Mouse (Mus musculus) gonadal fat pad, adult 2 months (tissue): ENCODE results near the gene Isca2. TPM values are rescaled to one million over a fixed set of nuclear protein-coding genes. Genes with fewer than 3 reads are reported as not detected.

Experiments used
- DNase-seq: peaks from one replicate; pipeline ENCODE4 v3.0.0-alpha.2; 2012; ENCODE audit warnings: low read depth
- polyA plus RNA-seq: library from polyadenylated mRNA; depleted of rRNA; stranded (reverse); fragments of >200 nt; gene quantifications from 2 replicates; pipeline ENCODE4 v1.2.3, GENCODE M21; 2012; rRNA removed

The Isca2 gene
- 82.4 and 118 TPM in 2 replicates for polyA plus RNA-seq

DNA sequence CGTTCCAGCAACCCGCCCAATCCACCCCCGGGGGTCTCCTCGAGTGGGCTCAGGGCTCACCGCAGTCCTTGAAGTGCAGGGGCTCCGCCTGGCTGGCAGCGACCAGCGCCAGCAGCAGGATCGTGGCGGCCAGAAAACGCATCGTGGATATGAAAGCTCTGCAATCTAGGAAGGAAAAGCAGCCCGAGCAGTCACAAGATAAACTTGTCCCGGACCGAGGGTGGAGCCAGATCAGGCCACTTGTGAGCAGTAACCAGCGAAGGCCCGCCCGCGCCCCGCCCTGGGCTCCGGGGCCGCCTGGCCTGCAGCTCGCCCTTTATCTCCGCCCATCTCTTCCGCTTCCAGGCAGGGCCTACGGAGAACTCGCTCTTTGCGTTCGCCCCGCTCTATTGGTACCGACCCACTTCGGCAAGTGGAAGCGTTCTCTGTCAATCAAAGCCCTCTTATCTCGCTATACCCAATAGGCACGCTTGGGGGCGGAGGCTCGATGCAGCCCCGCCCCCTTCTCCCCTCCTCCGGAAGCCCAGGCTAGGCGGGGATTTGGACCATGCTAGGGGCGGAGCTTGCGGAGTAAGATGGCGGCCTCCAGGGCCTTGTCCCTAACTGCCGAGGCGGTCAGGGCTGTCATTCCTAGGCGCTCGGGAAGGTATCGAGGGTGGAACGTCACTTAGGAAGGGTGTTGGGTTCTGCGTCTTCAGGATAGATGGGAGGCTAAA lies at the start of gene Isca2, which contains the start of gene Npc2:
Isca2 (plus strand) TSS at position 526 of the 716 bp plus-strand sequence.
Npc2 (minus strand) TSS at position 427 of the 716 bp plus-strand sequence.
- DNase-seq: peak; percentile 95

DNA sequence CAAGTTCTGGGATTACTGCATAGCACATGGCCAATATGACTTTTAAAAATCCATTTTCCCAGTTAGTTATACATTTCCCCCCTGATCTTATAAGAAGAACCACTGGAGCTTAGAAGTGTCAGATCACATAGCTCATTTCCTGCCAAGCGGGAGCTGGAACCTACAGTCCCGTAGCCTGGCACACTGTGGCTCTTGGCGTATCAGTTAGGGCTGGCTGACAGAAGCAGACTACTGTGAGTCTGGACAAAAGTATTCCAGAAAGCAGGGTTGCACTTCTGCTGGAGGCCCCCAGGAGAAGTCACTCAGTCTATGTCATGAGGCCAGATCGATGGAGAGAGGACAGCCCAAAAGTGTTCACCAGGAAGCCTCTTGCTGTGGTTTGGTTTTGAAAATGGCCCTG lies 46.7 kb upstream of the Isca2 start:
- no peak for DNase-seq

DNA sequence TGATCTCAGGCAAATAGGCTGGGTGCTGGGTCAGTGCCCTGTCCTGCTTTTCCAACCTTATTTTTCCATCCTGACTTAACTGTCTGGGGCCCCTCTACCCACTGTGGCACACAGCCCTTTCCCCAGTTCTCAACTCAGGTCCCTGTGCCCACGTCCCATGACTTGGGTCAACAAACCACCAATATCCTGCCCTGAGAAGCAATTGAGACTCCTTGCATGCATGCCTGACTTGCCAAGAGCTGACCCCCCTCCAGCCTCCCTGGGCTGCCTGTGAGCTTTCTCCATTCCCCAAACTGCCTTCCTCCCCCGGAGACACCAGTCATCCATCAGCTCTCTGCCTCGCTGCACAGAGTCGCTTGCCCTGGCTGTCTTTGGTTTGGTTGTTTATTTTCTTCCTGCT lies 46.1 kb upstream of the Isca2 start:
- DNase-seq: no peak

DNA sequence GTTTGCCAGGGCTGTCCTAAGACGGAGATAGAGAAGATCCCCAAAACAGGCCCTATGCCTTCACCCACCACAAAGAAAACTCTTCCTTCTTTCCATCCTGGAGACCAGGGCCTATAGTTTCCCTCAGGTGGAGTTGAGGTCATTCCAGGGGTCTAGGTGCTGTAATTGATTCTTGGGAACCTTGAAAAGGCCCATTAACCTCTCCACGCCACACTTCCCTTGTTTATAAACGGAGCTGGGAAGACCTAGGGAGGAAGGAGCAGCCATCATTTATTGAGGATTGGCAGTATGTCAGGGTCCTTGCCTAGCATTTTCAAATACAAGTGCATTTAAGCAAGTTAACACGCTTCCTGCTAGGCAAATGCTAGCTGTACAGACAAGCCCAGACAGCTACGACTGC lies 45.6 kb upstream of the Isca2 start:
- DNase-seq: no peak

DNA sequence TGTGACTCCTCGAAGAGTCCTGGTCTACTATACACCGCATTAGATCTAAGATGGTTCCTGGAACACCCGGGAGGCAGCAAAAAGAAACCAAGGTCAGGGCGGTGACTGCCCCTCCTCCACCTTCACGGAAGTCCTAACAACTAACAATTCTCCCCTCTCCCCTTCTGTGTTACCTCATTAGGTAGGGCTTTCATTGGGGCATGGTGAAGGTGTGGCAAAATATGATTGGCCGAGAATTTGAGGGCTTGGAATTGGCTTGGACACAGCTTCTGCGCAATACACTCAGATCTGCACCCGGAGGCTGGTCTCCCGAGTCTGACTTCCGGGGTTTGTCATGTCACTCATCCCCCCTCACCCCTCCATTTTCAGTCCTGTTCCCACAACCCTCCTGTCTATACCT lies 44.6 kb upstream of the Isca2 start:
- no peak for DNase-seq

DNA sequence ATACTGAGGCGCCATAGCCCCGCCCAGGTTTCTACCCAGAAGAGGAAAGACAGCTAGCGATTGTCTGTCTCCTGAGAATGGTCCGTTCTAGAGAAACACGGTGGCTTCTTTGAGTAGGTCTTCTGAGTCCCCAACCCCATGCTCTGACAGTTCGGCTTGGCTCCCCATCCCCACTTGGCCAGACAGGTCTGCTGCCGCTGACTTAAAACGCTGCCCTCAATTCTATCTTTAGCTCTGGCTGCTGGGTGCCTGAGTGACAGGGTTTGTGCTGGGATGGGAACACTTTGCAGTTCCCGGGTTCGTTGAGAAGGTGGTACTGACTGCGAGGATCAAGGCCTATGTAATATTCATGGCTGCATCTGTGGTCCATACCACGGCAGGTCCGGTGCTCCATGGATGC lies 39.7 kb upstream of the Isca2 start:
- no peak for DNase-seq

DNA sequence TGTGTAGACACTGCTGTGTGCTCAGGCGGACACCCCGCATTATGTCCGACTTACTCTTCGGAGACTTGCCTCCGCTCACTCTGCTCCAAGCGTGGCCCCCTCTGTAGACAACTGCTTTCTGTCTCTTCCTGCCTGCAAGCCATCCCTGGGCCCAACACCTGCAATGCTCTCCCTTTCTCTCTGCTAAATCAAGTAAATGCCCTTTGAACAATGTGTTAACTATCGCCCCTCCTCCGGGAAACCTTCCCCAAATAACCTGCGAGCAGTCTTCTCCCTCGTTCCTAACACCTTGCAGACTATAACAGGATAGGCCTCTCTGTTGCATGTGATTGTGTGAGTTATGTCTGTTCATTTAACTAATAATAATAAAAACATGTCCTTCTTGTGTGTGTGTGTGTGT lies 29.6 kb upstream of the Isca2 start:
- no peak for DNase-seq

DNA sequence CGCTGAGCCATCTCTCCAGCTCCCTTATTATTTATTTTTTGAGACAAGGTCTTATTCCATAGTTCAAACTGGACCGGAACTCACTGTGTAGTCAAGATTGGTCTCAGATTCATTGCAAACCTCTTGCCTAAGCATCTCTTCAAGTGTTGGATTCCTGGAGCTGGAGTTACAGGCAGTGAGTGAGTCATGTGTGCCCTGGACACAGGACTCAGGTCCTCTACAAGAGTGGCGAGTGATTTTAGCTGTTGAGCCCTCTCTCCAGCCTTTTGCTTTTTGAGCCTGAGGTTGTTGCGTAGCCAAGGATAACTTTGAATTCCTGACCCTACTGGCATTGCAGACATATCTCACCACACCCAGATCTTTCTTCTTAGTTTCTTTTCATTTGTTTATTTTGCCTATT lies 27.4 kb upstream of the Isca2 start:
- DNase-seq: no peak

DNA sequence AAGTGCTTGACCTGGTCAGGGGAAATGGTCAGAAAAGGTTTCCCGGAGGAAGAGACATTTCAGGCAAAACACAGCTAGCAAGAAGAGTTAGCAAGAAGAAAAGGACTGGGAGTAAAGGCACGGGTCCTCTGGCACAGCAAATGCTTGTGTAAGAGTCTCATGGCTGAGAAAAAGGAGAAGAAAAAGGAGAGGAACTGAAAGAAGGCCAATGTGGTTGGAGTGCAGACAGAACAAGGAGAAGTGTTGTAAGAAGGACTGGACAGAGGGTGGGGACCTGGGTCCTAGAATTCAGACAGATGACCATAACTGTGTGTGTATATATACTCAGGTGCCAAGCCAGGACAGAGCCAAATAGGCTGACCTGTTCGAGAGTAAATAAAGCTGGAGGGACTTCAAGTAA lies 24.9 kb upstream of the Isca2 start:
- no peak for DNase-seq

DNA sequence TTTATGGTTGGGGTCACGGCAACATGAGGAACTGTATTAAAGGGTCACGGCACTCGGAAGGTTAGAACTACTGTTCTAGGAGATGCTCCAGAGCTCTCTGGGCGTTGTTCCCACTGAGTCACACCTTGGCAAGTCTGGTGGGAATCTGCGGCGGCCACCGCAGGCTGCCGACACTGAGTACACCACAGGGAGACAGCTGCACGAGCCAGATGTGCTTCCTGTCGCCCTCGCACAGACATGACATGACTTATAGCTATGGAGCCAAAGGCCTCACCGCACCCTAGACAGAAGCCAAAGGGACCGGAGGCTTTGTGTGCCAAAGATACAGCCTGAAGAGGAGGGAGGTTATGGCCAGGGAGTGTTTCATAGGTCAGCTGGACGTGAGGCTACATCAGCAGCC lies 22.4 kb upstream of the Isca2 start:
- no peak for DNase-seq

DNA sequence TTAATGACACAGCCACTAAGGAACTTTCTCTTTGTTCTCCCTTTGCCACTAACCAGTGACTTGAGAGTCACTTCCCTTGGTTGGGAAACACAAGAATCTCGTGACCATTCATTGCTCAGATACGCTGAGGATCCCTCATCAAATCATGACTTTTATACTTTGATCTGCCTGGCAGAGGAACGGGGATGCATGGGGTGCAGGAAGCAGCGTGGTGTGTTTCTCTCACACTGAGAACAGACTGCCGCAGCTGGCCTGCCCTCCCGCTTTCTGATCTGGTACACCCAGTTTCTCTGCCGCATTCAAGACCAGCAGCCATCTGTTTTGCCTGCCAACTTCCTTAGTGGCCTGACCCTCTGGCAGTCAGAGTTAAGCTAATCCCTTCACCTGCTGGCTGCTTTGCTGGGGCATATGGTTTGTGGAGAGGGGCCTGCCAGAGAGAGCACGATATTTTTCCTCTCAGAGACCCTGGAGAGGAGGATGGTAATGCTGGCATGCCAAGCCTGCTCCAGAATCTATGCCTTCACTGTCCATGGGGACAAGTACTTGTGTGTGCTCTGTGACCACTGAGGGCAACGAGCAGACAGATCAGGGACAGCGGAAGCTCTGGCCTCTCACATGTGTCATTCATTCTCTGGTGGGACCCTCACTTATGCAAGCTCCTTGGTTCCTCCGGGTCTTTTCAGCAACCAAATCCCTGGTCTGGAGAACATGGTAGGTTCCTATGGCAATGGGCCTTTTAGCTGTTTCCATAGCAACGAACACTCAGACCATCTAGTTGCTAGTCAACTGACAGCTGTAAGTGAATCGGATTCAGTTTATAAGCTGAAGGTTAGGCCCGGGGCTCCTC lies 20.7 kb upstream of the Isca2 start:
- DNase-seq: no peak

DNA sequence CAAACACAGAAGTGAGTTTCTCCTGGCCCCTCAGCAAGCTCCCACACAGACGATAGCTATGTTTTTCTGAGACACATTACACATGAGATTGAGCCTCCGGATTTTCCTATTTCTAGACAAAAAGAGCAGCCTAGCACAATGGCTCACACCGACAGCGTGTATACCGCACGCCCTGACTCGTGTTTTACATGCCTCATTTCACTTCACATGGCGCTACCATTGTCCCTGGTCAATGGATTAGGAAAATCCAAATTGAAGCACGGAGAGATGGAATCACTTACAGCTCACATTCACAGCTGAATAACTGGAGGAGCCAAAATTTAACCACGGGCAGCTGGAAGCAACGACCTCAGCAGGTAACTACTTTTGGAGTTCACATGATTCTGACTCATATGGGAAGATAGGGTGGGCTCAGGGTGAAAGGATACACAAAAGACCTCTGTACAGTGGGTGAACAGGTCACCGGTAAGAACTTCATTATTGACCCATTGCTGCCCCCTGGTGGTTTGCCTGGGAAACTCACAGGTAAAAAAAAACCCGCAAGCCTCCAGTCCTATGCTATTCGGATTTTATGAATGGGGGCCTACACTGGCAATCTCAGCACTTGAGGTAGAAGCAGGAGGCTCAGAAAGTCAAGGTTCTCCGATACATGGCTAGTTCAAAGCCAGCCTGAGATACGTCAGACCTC lies 17.9 kb upstream of the Isca2 start:
- DNase-seq: no peak

DNA sequence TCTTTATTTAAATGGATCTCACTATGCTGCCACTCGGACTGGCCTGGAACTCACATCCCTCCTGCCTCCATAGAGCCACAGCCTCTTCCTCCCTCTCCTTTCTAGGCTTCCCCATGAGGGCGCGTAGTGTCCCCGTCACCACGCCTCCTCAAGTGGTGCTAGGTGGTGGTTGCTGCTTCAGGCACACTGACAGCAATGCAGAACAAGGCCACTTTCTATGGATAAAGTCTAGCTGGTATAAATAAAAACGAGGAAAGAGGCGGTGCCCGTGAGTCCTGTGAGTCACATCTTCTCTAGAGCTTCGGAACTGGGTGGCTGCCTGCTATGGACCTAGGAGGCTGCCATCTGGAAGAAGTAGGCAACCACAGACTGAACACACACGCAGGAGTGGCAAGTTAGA lies 17.0 kb upstream of the Isca2 start:
- DNase-seq: no peak

DNA sequence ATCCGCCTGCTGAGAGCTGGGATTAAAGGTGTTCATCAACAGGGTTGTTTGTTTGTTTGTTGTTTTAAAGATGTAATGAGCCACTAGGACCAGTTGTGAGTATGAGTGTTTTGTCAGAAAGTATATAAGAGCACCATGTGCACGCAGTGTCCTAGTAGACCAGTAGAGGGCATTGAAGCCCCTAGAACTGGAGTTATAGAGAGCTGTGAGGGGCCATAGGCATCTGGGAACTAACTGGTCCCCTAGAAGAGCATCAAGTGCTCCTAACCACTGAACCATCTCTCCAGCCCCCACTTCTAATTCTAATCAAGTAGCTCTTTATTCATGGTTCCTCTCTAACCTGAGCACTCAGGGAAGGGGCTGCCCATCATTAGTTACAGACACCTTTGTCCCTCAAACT lies 14.0 kb upstream of the Isca2 start:
- DNase-seq: no peak

DNA sequence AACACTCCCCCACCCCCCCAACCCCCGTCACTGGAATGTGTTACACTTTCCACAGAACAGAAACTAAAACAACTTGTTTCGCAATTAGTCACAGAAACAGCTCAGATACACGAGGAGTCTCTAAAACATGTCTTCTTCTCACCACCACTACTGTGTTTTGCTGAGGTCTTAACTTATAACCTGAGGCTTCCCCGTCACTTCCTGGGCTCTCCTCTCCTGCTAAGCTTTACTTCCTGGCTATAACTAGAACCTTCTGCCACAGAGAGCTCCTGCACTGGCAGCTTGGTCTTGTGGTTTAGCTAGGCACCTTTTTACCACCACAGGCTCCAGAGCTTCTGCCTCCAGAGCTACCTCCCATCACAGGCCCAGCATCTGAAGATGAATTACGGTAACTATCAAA lies 10.5 kb upstream of the Isca2 start:
- no peak for DNase-seq

DNA sequence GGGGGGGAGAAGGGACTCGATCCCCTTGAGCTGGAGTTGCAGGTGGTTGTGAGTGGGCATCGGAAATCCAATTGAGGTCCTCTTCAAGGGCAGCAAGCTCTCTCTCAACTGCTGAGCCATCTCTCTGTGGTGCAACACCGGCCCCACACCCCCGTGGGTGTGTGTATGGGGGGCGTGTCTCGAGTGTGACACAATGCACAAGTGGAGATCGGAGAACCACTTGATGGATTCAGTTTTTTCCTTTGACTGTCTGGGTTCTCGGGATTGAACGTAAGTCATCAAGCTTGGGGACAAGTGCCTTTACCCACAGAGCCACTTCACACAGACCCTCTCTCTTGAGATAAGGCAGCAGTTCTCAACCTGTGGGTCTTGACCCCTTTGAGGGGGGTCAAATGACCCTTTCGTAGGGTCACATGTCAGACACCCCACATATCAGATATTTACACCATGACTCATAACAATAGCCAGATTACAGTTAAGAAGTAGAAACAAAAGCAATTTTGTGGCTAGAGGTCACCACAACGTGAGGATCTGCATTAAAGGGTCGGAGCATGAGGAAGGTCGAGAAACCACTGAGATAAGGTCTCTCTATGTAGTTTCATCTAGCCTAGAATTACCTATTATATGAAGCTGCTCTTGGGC lies 9.4 kb upstream of the Isca2 start:
- no peak for DNase-seq

DNA sequence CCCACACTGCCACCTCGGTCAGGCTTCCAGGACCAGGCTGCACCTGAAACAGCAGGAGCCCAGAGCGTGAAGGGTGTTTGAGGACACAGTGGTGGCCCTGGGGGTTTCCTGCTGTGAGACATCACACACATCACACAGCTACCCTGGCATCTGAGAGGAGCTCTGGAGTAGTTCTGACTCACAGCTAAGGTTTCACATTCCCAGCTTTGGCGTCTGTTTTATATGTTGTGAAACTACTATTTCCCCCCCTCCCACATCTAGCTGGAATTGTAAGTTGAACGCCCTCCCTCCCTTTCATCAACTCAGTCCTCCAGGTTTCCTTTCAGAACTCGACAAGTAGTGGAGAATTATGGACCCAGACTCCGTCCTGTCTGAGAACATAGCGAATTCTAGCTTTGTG lies 8.3 kb upstream of the Isca2 start:
- no peak for DNase-seq

DNA sequence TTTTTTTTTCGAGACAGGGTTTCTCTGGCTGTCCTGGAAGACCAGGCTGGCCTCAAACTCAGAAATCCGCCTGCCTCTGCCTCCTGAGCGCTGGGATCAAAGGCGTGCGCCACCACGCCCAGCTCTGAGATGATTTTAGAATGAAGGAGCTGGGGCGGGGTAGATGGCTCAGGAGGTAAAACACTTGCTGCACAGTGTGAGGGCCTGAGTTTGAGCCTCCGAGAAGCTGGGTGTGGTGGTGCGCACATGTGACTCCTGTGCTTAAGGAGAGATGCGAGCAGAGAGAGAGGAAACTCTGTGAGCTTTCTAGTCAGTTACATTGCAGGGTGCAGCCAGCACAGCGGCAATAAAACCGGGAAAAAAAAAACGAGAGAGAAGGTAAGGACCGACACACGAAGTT lies 7.5 kb upstream of the Isca2 start:
- no peak for DNase-seq

DNA sequence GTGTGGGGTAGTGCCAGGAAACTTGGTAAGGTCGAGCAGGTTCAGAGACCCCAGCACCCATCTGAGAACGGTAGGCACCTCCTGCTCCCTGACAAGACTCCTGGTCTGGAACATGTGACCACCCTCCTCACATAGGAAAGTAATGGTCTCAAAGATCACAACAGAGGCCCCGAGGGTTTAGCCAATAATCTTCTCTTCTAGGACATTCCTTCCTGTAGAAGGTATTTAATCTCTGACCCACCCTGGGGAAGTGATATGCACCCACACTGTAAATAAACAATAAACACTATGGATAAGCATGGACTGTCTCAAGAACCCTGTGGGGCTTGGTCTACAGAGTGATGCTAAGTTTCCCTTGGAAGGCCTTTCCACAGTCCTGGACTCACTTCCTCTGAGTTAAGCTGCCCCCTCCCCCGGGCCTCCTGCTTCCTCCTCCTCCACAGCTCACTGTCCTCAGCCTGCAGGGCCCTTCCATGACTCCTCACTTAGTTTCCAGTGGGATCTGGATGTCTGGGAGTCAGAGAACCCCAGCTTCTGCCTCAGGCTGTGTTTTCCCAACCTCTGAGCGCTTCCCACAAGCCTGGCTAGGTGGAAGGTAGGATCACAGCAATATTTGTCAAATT lies 6.8 kb upstream of the Isca2 start:
- DNase-seq: no peak

DNA sequence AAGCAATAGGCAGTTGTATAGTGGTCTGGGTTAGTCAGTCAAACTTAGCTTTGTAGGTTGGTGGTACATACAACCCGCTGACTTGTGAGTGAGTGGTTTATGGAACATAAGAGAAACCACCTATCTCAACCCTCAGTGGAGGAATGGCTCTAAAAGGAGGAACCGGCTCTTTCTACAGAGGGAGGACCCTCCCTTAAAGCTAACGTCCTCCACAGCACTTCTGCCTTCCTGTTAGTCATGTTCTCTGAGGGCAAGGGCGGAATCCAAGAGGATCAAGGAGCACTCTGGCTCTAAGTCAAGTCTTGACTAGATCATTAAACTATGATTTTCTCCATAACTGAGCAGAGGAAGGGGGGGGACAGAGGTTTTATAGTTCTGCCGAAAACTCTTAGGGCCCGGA lies 5.5 kb upstream of the Isca2 start:
- no peak for DNase-seq

DNA sequence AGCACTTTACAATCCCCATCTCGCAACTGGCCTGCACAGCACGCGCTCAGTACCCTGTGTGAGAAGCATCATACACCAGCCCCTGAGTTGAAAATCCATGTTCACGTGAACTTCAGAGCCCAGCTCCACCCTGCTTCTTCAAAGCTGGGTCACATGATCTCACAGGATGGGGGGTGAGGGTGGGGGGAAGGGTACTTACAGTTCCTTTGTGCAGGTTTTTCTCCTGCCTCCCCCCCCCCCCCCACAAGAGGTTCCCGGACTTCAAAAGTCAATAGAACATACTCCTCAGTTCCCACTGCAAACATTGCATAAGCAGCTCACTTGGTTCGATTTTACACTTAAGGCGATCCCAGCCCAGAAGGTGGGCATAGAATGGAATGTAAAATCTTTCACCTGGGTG lies 3.4 kb upstream of the Isca2 start:
- DNase-seq: no peak
